Mouse (Mus musculus) CH12.LX (cell line): ENCODE measurements at regions not wholly inside any gene's neighbourhood (a gene's known extent, or its start where the extent isn't known, plus 50 kb on each side); places are given as distances from the start of the nearest gene placed in this dataset.

Experiments used
- DNase-seq: peaks from one replicate; pipeline ENCODE4 v3.0.0-alpha.2; 2013; ENCODE audit errors: extremely low read depth
- H3K27ac ChIP-seq: 2 replicates; pipeline ENCODE4 v1.5.1; 2012; ENCODE audit warnings: low read depth, mild to moderate bottlenecking, control low read depth, moderate library complexity; ENCODE audit not compliant: insufficient read depth
- H3K27me3 ChIP-seq: replicated peaks from 2 replicates; pipeline ENCODE3; 2012; ENCODE audit warnings: inconsistent platforms
- H3K36me3 ChIP-seq, 2 experiments: replicated peaks in 1 of 2; 2 replicates each; pipeline versions ENCODE3 to v1.6.1; 2012; ENCODE audit warnings: inconsistent platforms in 1 of 2, low read length in 1 of 2, mild to moderate bottlenecking in 1 of 2, mixed read lengths in 1 of 2, moderate library complexity in 1 of 2; ENCODE audit not compliant: control insufficient read depth in 1 of 2, insufficient read depth in 1 of 2
- H3K4me1 ChIP-seq, 2 experiments: 2 replicates each; pipeline ENCODE4 v1.6.1; 2012; ENCODE audit warnings: inconsistent platforms in 1 of 2, moderate library complexity in 1 of 2; ENCODE audit not compliant: insufficient read depth in 2 of 2, control insufficient read depth in 1 of 2
- H3K4me2 ChIP-seq: 2 replicates; pipeline ENCODE4 v1.6.1; 2012; ENCODE audit warnings: low read depth, mild to moderate bottlenecking, control low read depth; ENCODE audit not compliant: poor library complexity, insufficient read depth, severe bottlenecking
- H3K4me3 ChIP-seq, 3 experiments: fragments of 150-350 bp in 1 of 3; sonication (generic) in 1 of 3; replicated peaks in 1 of 3; 2 replicates each; pipeline versions ENCODE3 to v1.5.1; 2011 to 2012; ENCODE audit warnings: low read depth in 2 of 3, low read length in 2 of 3, mild to moderate bottlenecking in 2 of 3, moderate library complexity in 2 of 3, control low read depth in 1 of 3, improper control_type of control experiment in 1 of 3, inconsistent platforms in 1 of 3, mixed read lengths in 1 of 3; ENCODE audit not compliant: poor library complexity in 1 of 3
- H3K79me2 ChIP-seq: replicated peaks from 2 replicates; pipeline ENCODE4 v1.6.1; 2012; ENCODE audit warnings: mild to moderate bottlenecking, moderate library complexity; ENCODE audit not compliant: control insufficient read depth, poor library complexity, insufficient read depth, severe bottlenecking; ENCODE audit errors: extremely low read depth
- H3K9ac ChIP-seq: 2 replicates; pipeline ENCODE4 v1.6.1; 2012; ENCODE audit warnings: low read depth, mild to moderate bottlenecking, control low read depth, moderate library complexity; ENCODE audit not compliant: insufficient read depth
- H3K9me3 ChIP-seq: replicated peaks from 2 replicates; pipeline ENCODE3; 2012; ENCODE audit warnings: low read length, inconsistent platforms, mixed read lengths
- BHLHE40 ChIP-seq: IDR thresholded peaks from 2 replicates; pipeline ENCODE4 v1.6.1; 2011; ENCODE audit warnings: mild to moderate bottlenecking, low read depth, low read length, improper control_type of control experiment
- CHD1 ChIP-seq: IDR thresholded peaks from 2 replicates; pipeline ENCODE4 v1.6.1; 2012; ENCODE audit warnings: low read depth, low read length, improper control_type of control experiment, inconsistent platforms
- CTCF ChIP-seq, 2 experiments: IDR thresholded peaks in 1 of 2; conservative IDR thresholded peaks in 1 of 2; 2 replicates each; pipeline ENCODE4 v1.5.1; 2011 to 2012; ENCODE audit warnings: low read depth in 2 of 2, low read length in 2 of 2, improper control_type of control experiment in 1 of 2, inconsistent platforms in 1 of 2, mild to moderate bottlenecking in 1 of 2, moderate library complexity in 1 of 2
- IRF4 ChIP-seq: IDR thresholded peaks from 2 replicates; pipeline ENCODE4 v1.6.1; 2014; ENCODE audit warnings: low read depth, mild to moderate bottlenecking, inconsistent platforms, low read length, improper control_type of control experiment
- JUN ChIP-seq: IDR thresholded peaks from 2 replicates; pipeline ENCODE4 v1.6.1; 2011; ENCODE audit warnings: low read depth, mild to moderate bottlenecking, low read length, improper control_type of control experiment, moderate library complexity; ENCODE audit not compliant: insufficient read depth
- KAT2A ChIP-seq: IDR thresholded peaks from 2 replicates; pipeline ENCODE4 v1.6.1; 2012; ENCODE audit warnings: low read length, improper control_type of control experiment, inconsistent platforms; ENCODE audit not compliant: insufficient replicate concordance
- MAFK ChIP-seq: IDR thresholded peaks from 2 replicates; pipeline ENCODE4 v1.6.1; 2011; ENCODE audit warnings: low read length, improper control_type of control experiment; ENCODE audit not compliant: insufficient replicate concordance
- MAZ ChIP-seq: IDR thresholded peaks from 2 replicates; pipeline ENCODE4 v1.6.1; 2012; ENCODE audit warnings: low read depth, mild to moderate bottlenecking, inconsistent platforms, low read length, improper control_type of control experiment, moderate library complexity
- MEF2A ChIP-seq: IDR thresholded peaks from 2 replicates; pipeline ENCODE4 v1.6.1; 2014; ENCODE audit warnings: low read depth, mild to moderate bottlenecking, inconsistent platforms, low read length, improper control_type of control experiment, borderline replicate concordance
- MXI1 ChIP-seq: IDR thresholded peaks from 2 replicates; pipeline ENCODE4 v1.6.1; 2011; ENCODE audit warnings: mild to moderate bottlenecking, low read depth, low read length, improper control_type of control experiment
- MYC ChIP-seq: IDR thresholded peaks from 2 replicates; pipeline ENCODE4 v1.6.1; 2011; ENCODE audit warnings: low read depth, mild to moderate bottlenecking, improper control_type of control experiment, low read length
- NRF1 ChIP-seq: IDR thresholded peaks from 2 replicates; pipeline ENCODE4 v1.6.1; 2014; ENCODE audit warnings: low read depth, mild to moderate bottlenecking, inconsistent platforms, low read length, improper control_type of control experiment, moderate library complexity
- PAX5 ChIP-seq: IDR thresholded peaks from 2 replicates; pipeline ENCODE4 v1.6.1; 2012; ENCODE audit warnings: low read length, inconsistent platforms, mixed read lengths
- POLR2A ChIP-seq: IDR thresholded peaks from 2 replicates; pipeline ENCODE4 v1.6.1; 2011; ENCODE audit warnings: low read depth, mild to moderate bottlenecking, improper control_type of control experiment, low read length
- POLR2AphosphoS2 ChIP-seq: IDR thresholded peaks from 2 replicates; pipeline ENCODE4 v1.6.1; 2011; ENCODE audit warnings: low read depth, low read length, improper control_type of control experiment
- RAD21 ChIP-seq: IDR thresholded peaks from 2 replicates; pipeline ENCODE4 v1.6.1; 2011; ENCODE audit warnings: low read depth, mild to moderate bottlenecking, low read length, improper control_type of control experiment, moderate library complexity
- RCOR1 ChIP-seq: conservative IDR thresholded peaks from 2 replicates; pipeline ENCODE4 v1.6.1; 2012; ENCODE audit warnings: low read depth, mild to moderate bottlenecking, inconsistent platforms, low read length, improper control_type of control experiment
- SMC3 ChIP-seq: IDR thresholded peaks from 2 replicates; pipeline ENCODE4 v1.6.1; 2011; ENCODE audit warnings: low read depth, low read length, improper control_type of control experiment
- TBP ChIP-seq: conservative IDR thresholded peaks from 2 replicates; pipeline ENCODE4 v1.6.1; 2011; ENCODE audit warnings: low read depth, low read length, improper control_type of control experiment
- TCF12 ChIP-seq: IDR thresholded peaks from 2 replicates; pipeline ENCODE4 v1.6.1; 2014; ENCODE audit warnings: low read depth, mild to moderate bottlenecking, inconsistent platforms, low read length, improper control_type of control experiment
- UBTF ChIP-seq: IDR thresholded peaks from 2 replicates; pipeline ENCODE4 v1.6.1; 2012; ENCODE audit warnings: low read depth, mild to moderate bottlenecking, inconsistent platforms, low read length, improper control_type of control experiment, moderate library complexity
- USF2 ChIP-seq: conservative IDR thresholded peaks from 2 replicates; pipeline ENCODE4 v1.6.1; 2011; ENCODE audit warnings: low read depth, low read length, improper control_type of control experiment
- ZC3H11A ChIP-seq: IDR thresholded peaks from 2 replicates; pipeline ENCODE4 v1.6.1; 2012; ENCODE audit warnings: low read depth, mild to moderate bottlenecking, inconsistent platforms, low read length, improper control_type of control experiment
- ZKSCAN1 ChIP-seq: IDR thresholded peaks from 2 replicates; pipeline ENCODE4 v1.6.1; 2012; ENCODE audit warnings: low read depth, inconsistent platforms, low read length, improper control_type of control experiment, borderline replicate concordance
- ZMIZ1 ChIP-seq: IDR thresholded peaks from 2 replicates; pipeline ENCODE4 v1.6.1; 2012; ENCODE audit warnings: low read depth, mild to moderate bottlenecking, inconsistent platforms, low read length, improper control_type of control experiment
- ZNF384 ChIP-seq: IDR thresholded peaks from 2 replicates; pipeline ENCODE4 v1.6.1; 2012; ENCODE audit warnings: low read depth, low read length, improper control_type of control experiment, inconsistent platforms
- dilution Hi-C: fragments of 300-500 bp; cut with MboI; formaldehyde crosslinking; loops from 2 replicates; pipeline ENCODE4 v1.14.3; 2020; ENCODE audit warnings: low sequenced_read_pairs; ENCODE audit not compliant: extremely low pct_unique_long_range_greater_than_20kb, extremely low pct_ligation_motif_present
- in situ Hi-C: fragments of 300-500 bp; cut with MboI; formaldehyde crosslinking; loops from 3 replicates; pipeline ENCODE4 v1.14.3; 2019; ENCODE audit warnings: low sequenced_read_pairs, low pct_ligation_motif_present, low pct_unique_long_range_greater_than_20kb, mixed read lengths

GRCm38 (mm10) chr6:31061813-31062212 lies 102.9 kb upstream of the Klf14 start:
- H3K9me3 ChIP-seq: no peaks in the 10 kb centered on the region

DNA sequence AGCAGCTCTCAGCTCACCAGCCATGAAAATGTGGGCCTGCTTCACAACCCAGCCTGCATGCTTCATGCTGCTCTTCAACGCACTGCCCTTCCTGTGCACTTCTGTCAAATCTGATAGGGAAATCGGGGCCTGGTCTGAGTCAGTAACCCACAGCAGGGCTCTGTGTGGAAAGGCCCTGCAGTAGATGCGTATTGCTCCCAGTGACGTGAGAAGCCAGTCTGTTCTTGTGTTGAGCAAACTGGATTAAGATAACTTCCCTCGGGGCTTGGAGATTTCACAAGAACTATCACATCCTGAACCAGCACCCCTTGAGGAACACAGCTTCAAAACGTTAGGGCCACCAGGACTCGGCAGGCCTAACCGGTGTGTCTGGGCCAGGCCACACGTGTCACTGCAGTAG lies 106.5 kb upstream of the Klf14 start:
- Histone ChIP-seq H3K4me1 (peaks cover 0 to 5% of the 10 kb centered on the region in 2 experiments; a peak in 1 of 4 replicates), H3K27ac (0 out of 2 replicates have a peak overlapping the region, but pooled peaks have one; percentile 24), H3K9ac (no peak overlapping the region), H3K27me3 (no peaks in the 10 kb centered on the region), H3K4me2 (no peak overlapping the region), H3K36me3 (peaks cover 85 to 97% of the 10 kb centered on the region in 2 experiments), H3K4me3 (no peak overlapping the region), H3K9me3 (no peaks in the 10 kb centered on the region), H3K79me2 (no peaks in the 10 kb centered on the region; the same call in 1 of the 2 replicates)
- TF ChIP-seq MAFK (no peak), MAZ (no peak), CHD1 (no peak), MEF2A (no peak), NRF1 (no peak), PAX5 (no peak), POLR2AphosphoS2 (no peak), UBTF (no peak), CTCF (conservative IDR thresholded peaks at IDR 0.05 in 1 of 2, IDR thresholded peaks at IDR 0.05 in 1 of 2; ENCODE audit: low read depth in 2 of 2, low read length in 2 of 2) (no peak), MYC (no peak), USF2 (no peak), ZNF384 (no peak), RAD21 (no peak), IRF4 (no peak)
- in situ Hi-C loops (loop anchor here (5.0 kb wide), 1 partner anchor 112 kb away; no protein-coding TSS in a partner anchor), dilution Hi-C loops (no loop called here)
- DNase-seq: no peak

More at GRCm38 (mm10) chr6:31061813-31062212, 102.9 kb upstream of the Klf14 start:
- TF ChIP-seq BHLHE40: no peak
- no peak for TF ChIP-seq ZKSCAN1
- no peak for TF ChIP-seq MEF2A
- TF ChIP-seq RAD21: no peak
- no peak for TF ChIP-seq ZMIZ1
- no peak for TF ChIP-seq RCOR1
- no peak for TF ChIP-seq SMC3
- TF ChIP-seq JUN: no peak
- TF ChIP-seq MXI1: no peak
- no peak for TF ChIP-seq CHD1
- no peak for TF ChIP-seq TCF12
- no peak for TF ChIP-seq KAT2A
- no peak for TF ChIP-seq IRF4
- no peak for TF ChIP-seq POLR2AphosphoS2
- TF ChIP-seq MYC: no peak
- no peak for TF ChIP-seq UBTF
- no peak for TF ChIP-seq ZC3H11A
- no peak for TF ChIP-seq PAX5
- TF ChIP-seq TBP: no peak
- no peak for TF ChIP-seq POLR2A
- in situ Hi-C loops: no loop called here
- no peak for DNase-seq
- no peaks in the 10 kb centered on the region; the same call in 1 of the 2 replicates for H3K79me2 ChIP-seq
- dilution Hi-C loops: no loop called here
- H3K4me2 ChIP-seq: no peak overlapping the region
- no peak overlapping the region for H3K27ac ChIP-seq
- H3K9ac ChIP-seq: no peak overlapping the region
- H3K4me3 ChIP-seq: no peak overlapping the region
- peaks cover 0 to 5% of the 10 kb centered on the region in 2 experiments; a peak in 2 of 4 replicates for H3K4me1 ChIP-seq
- peaks cover 82 to 96% of the 10 kb centered on the region in 2 experiments for H3K36me3 ChIP-seq
- no peaks in the 10 kb centered on the region for H3K27me3 ChIP-seq
